Mouse (Mus musculus): ENCODE data around the gene Wdr4. TPM values are rescaled to one million over a fixed set of nuclear protein-coding genes. Genes with fewer than 3 reads are reported as not detected.
A peak's percentile ranks its signal among the peaks of the same experiment; 100 is the strongest.

Wdr4 gene
- total RNA-seq, 2 experiments from 2014 or later: 29.4 to 38.2 TPM

GRCm38 (mm10) chr17:31460416-31460815, 59.4 kb downstream of the Wdr4 start:
- no peak for DNase-seq (ENCODE audit: extremely low spot score in 1 of 2, low spot score in 2 of 2)
- intact Hi-C loops (cut with DNase I): no loop called here

- intact Hi-C loops (cut with DNase I): no loop called here
Measured at GRCm38 (mm10) chr17:31456723-31457567, 62.8 kb downstream of the Wdr4 start.

GRCm38 (mm10) chr17:31454056-31454455, 65.7 kb downstream of the Wdr4 start:
- intact Hi-C loops (cut with DNase I): no loop called here
- no peak for DNase-seq (ENCODE audit: extremely low spot score in 1 of 2, low spot score in 2 of 2)

More at GRCm38 (mm10) chr17:31456723-31457567, 62.8 kb downstream of the Wdr4 start:
- DNase-seq (ENCODE audit: extremely low spot score in 1 of 2, low spot score in 2 of 2): peak; percentile 28 to 48

- intact Hi-C loops (cut with DNase I): no loop called here
Measured at GRCm38 (mm10) chr17:31453476-31453875, 66.3 kb downstream of the Wdr4 start.

GRCm38 (mm10) chr17:31452816-31453215, 67.0 kb downstream of the Wdr4 start:
- no peak for DNase-seq (ENCODE audit: extremely low spot score in 1 of 2, low spot score in 2 of 2)
- intact Hi-C loops (cut with DNase I): no loop called here

More at GRCm38 (mm10) chr17:31453476-31453875, 66.3 kb downstream of the Wdr4 start:
- DNase-seq (ENCODE audit: extremely low spot score in 1 of 2, low spot score in 2 of 2): no peak

- DNase-seq (ENCODE audit: extremely low spot score in 1 of 2, low spot score in 2 of 2): peak; percentile 64 to 72
- intact Hi-C loops (cut with DNase I): no loop called here
Measured at GRCm38 (mm10) chr17:31451179-31451708, 68.5 kb downstream of the Wdr4 start.

GRCm38 (mm10) chr17:31450206-31450605, 69.6 kb downstream of the Wdr4 start:
- intact Hi-C loops (cut with DNase I): no loop called here
- peak; percentile 20 to 61 for DNase-seq (ENCODE audit: extremely low spot score in 1 of 2, low spot score in 2 of 2)

- DNase-seq (ENCODE audit: extremely low spot score in 1 of 2, low spot score in 2 of 2): peak in 1 of 2 experiments; percentile 41
- intact Hi-C loops (cut with DNase I): loop anchor here (2.0 to 5.0 kb wide), 2 partner anchors 70 to 116 kb away; no protein-coding TSS in a partner anchor
Measured at GRCm38 (mm10) chr17:31448519-31448918, 71.3 kb downstream of the Wdr4 start.

GRCm38 (mm10) chr17:31447766-31448165, 72.0 kb downstream of the Wdr4 start:
- intact Hi-C loops (cut with DNase I): loop anchor here (2.0 to 5.0 kb wide), 2 partner anchors 69 to 115 kb away; no protein-coding TSS in a partner anchor

GRCm38 (mm10) chr17:31445061-31445731, 74.6 kb downstream of the Wdr4 start:
- intact Hi-C loops (cut with DNase I): loop anchor here (5.0 kb wide), 1 partner anchor 113 kb away; no protein-coding TSS in a partner anchor
- DNase-seq (ENCODE audit: extremely low spot score in 1 of 2, low spot score in 2 of 2): no peak

More at GRCm38 (mm10) chr17:31447766-31448165, 72.0 kb downstream of the Wdr4 start:
- peak in 1 of 2 experiments; percentile 49 for DNase-seq (ENCODE audit: extremely low spot score in 1 of 2, low spot score in 2 of 2)

Small RNA genes within 50 kb of the gene (microRNA-seq; reads per million reads assigned to microRNA genes)
- not detected for gene Gm24970

Other genes starting within 250 kb of the Wdr4 start
- gene Rsph1, start 242.6 kb downstream of the Wdr4 start, total RNA-seq (2021): 10 to 100 TPM; 12.1 to 14.2 TPM
- 1 to 10 TPM; 6.7 to 7.5 TPM for gene Slc37a1, start 233.2 kb downstream of the Wdr4 start, total RNA-seq (2021)
- 10 to 100 TPM; 32.8 to 41.4 TPM for gene Pde9a, start 133.8 kb downstream of the Wdr4 start, total RNA-seq (2021)
- 100 to 1,000 TPM; 329 to 338 TPM for gene Ndufv3, start 135 bp upstream of the Wdr4 start, total RNA-seq (2021)
- 10 to 100 TPM; 14.1 to 14.4 TPM for gene Pknox1, start 44.8 kb upstream of the Wdr4 start, total RNA-seq (2021)
- 10 to 100 TPM; 39.4 to 64.4 TPM for gene Cbs, start 117.3 kb upstream of the Wdr4 start, total RNA-seq (2021)
- gene U2af1, start 138.9 kb upstream of the Wdr4 start, total RNA-seq (2021): 100 to 1,000 TPM; 115 to 118 TPM
- 1 to 10 TPM in 1 of 2 experiments, under 1 TPM in 1; 0.85 to 1.2 TPM for gene Cryaa, start 157.8 kb upstream of the Wdr4 start, total RNA-seq (2021)